Mouse (Mus musculus) heart, adult 9 months (tissue): ENCODE measurements around the gene Crtam.

Experiments used
- DNase-seq, 2 experiments: peaks; one replicate each; pipeline ENCODE4 v3.0.0; 2022; ENCODE audit warnings: low spot score in 2 of 2

The Crtam gene

DNA sequence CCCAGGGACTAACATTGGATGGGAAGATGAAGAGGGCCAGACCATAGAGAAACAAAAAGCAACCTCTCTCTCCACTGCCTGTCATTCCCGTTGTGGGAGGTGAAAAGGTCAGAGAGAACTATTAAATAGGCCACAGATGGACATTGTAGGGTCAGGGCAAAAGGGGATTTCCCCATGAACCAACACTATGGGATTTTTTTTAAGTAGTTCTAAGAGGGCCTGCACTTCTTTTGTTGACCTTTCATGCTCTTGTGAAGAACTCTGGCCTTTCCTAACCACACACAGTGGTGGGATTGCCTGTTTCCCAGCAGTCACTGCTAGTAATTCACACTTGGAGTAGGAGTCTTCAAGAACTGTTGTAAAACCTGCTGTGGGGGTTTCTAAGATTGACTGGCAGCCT is 3.4 kb upstream of the Crtam start:
- DNase-seq, result no peak

DNA sequence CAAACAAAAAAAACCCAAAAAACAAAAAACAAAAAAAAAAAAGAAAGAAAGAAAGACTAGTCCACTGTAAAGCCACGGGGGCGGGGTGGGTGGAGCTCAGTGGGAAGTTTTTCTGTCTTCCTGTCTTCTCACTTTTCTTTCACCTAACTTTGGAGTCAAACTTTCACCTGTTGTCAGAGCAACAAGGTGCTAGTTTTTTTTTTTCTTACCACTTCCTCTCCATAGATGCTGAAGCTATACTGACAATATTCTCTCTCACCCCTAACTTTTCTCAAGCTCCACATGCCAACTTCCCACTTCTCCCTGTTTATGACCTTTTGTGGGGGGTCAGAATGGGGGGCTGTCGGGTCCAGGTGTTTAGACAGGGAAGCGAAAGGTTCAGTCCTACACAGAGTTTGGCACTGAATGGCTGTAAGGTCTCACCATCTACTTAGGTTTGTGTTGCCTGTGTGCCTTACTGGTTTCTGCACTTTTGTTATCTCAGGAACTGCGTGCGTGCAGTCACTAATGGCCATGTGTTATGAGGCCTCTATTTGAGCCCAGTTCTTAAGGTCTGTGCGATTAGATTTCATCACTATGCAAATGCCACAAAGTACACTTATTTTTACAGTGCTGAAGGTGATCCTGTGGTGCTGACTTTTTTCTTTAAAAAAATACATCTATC is 7.2 kb downstream of the Crtam start:
- no peak for DNase-seq

DNA sequence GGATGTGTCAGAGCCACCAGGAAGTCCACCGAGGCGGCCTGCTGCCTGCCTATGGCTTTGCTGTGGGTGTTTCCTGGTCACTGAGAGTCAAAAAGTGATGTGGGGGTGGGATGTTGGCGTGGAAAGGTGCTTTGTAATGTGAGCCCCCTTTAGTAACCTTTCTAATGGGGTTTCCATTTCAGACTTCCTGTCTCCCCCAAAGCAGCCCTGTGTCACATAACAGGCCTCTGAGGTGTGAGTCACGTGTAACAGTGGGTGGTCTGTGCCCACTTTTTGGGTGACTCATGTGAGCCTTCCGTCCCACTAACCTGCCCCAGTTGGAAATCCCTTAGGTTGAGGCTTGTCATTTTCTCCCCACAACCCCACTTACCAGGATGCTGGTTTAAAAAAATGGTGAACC is 10.4 kb downstream of the Crtam start:
- DNase-seq, result no peak

- DNase-seq, result no peak
These were observed 12.9 kb downstream of the Crtam start for GRCm38 (mm10) chr9:40991511-40991910.

DNA sequence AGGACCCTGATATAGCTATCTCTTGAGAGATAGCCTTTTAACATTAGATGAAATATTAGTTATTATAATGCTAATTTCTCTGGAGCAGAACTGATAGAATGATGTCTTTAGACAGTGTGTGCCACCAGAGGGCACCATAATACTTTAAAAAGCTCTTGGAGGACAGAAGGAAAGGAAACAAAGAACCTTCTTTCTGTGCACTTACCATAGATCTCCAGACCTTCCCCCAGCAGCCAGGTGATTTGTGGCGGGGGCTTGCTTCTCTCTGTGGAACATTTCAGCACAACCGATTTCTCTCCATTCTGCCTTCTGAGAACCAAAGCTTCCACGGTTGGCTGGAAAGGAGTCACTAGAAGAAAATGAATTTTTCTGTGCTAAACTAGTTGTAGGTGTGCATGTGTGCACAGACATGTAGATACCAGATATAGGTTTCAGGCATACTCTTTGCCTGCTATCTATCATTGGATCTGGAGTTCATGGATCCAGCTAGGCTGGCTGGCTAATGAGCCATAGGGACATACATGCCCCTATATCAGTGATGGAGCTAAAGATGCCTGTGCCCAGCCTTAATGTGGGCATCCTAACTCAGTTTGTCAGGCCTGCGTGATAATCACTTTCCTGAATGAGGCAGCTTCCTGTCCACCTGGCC is 14.4 kb downstream of the Crtam start:
- DNase-seq, result peak; percentile 1 to 29

- no peak for DNase-seq
These were observed 20.1 kb downstream of the Crtam start for GRCm38 (mm10) chr9:40984313-40984712.

- DNase-seq, result no peak
These were observed 20.7 kb downstream of the Crtam start for GRCm38 (mm10) chr9:40983758-40984157.

DNA sequence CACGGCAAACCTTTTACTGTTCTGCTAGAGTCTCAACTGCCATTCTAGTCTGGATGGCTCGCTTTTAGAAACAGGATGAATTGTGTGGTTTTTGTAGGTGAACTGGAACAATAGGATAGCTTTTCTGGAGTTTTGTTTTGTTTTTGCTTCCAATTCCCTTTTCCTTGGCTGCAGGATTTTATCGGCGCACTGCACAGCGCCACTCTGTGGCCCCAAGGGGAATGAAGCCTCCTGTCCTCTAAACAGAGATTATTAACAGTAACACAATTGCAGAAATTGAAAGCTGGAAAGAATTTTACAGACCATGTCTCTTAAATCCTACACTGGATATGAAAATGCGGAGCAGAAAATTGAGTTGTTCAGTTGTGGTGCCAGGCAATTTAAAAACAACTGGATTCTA is 21.9 kb downstream of the Crtam start:
- DNase-seq, result no peak

DNA sequence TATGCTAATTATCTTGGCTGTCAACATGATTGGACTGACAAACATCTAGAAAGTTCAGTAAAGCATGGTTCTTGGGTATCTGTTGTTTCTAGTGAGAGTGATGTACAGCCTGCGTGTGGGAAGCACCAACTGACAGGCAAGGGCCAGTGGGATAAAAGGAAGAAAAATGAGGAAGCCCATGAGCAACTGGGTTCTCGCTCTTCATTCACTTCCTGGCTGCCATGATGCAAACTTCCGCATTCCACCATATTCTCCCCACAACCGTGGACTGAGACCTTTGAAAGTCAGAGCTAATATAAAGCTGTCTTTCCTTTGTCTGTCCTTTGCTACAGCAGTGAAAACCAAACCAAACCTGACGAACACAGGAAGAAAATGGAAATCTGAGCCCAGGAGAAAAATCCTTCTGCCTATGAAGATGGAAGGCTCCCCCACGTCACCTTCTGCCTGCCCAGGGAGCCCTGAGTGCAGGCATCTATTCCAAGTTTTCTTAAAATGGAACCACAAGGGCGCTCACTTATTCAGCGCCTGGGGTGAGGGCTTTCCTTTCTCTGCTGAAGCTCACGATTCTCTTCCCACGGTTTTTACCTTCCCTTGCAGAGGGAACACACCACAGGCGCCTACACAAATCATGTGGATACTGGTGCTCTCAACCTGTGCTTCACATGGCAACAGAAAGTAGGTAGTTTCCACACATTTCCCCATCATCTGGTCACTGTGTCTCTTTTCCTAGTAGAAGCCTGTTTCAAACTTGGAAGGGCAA is 30.2 kb downstream of the Crtam start:
- DNase-seq, result no peak

DNA sequence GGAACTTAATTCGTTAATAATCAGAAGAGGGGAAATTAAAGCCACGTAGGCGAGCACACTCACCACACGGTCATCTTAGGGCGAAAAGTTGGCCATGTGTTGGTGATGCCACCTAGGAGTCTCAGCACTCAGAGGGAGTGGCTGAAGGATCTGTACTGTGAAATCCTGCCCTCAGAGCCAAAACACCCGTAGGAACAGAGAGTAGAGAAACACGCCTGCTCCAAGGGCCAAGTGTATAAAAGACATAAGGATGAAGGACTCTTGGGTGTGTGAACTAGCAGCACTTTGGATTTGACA is 40.1 kb downstream of the Crtam start:
- no peak for DNase-seq

DNA sequence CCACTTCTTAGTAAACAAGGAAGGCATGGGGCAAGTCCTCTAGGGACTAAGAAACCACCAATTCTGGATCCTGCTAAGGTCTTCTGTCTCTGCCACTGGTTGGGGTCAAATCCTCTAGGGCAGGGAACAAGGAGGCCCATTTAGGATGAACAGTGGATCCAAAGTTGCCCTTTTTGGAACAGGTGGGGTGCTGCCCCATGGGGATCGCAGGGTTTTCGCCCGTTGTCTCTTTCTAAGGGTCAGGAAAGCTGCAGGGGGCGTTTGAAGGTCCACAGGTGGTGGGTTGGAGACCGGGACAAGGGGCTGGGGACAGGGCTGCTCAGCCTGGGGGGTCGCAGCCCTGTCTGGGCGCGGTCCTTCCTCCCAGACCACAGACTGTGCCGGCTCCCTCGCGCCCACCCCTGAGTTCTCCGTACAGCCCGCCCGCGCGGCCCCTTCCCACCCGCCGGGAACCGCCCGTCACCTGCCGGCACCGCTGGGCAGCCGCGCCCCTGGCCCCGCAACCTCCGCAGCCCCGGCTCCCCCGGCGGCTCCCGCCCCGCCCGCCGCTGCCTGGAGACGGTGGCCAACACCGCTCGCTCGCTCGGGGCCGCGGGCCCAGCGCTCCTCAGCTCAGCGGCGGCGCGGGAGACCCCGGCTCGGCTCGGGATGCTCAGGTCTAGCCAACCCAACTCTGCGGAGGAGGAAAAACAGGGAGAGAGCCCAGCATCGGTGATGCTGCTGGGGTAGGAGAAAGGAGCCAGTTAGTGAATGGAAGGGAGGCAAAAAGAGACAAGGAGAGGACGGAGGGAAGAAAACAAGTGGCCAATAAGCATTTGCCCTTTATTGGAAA is 40.6 kb downstream of the Crtam start, which contains the start of gene Jhy:
TSS of gene Jhy (minus strand) at position 533 of the 832 bp plus-strand sequence.
- no peak for DNase-seq

GRCm38 (mm10) chr9:40961401-40961800 is 43.0 kb downstream of the Crtam start:
- no peak for DNase-seq

- no peak for DNase-seq
These were observed 55.3 kb downstream of the Crtam start for GRCm38 (mm10) chr9:40949039-40949615.

DNA sequence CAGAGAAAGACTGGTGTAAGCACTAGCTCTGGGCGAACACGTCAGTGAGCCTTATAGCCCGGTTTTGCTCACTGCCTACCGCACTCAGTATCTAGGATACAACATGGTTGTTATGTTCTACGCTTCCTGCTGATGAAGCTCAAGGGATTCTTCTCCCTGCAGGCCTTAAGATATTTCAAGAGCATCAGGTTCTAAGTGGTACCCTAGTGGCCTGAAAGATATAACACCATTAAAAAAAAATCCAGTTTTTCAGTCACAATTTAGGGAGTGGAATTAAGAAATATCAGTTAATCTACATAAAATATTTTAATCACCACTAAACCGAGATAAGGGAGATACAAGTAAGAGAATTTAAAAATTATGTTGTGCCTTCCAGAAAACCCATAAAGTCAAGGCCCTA is 56.0 kb downstream of the Crtam start:
- no peak for DNase-seq

GRCm38 (mm10) chr9:40947131-40947530 is 57.3 kb downstream of the Crtam start:
- DNase-seq, result peak; percentile 13 to 42

DNA sequence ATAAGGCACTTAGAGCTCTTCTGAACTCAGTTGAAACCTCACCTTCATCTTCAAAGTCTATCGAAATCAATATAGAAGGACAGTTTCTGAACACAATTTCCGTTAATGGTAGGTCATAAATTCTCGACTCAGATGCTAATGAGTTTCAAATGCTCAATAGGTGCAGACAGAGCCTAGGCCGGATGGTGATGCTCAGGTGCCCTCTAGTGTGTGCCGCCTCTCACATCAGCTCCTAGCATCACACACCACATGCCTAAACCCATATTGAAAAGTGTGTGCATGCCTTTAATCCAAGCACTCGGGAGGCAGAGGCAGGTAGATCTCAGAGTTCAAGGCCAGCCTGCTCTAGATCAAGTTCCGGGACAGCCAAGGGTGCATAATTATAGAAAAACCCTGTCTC is 67.0 kb downstream of the Crtam start:
- no peak for DNase-seq

DNA sequence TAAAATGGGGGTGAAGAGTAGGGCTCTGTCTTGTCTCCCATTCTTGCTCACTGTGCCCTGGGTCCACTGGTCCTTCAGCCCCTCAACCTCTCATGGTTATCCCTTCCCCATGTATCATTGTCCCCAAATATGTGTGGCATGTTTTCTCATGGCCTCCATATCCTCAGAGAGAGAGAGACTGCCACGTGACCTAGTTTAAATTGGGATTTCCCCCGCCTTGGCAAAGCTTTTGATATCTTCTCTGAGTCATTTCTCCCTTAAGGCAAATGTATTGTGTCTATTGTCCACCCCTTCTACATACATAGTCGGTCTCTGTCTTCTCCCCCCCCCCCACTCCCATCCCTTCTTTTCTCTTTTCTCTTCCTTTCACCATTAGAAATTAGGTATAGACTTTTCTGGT is 71.1 kb downstream of the Crtam start:
- no peak for DNase-seq

- DNase-seq, result no peak
These were observed 77.0 kb downstream of the Crtam start for GRCm38 (mm10) chr9:40927351-40927980.
